Mouse (Mus musculus) kidney, adult 2 months (tissue): Measurements from ENCODE around the gene Satb1.

Source experiments
- CTCF ChIP-seq: fragments of 200-500 bp; conservative IDR thresholded peaks from 2 replicates; pipeline ENCODE4 v1.5.1; 2011; ENCODE audit warnings: low read depth, mild to moderate bottlenecking, control low read depth, low read length, moderate library complexity, mixed read lengths; ENCODE audit not compliant: insufficient read depth, insufficient read length
- POLR2A ChIP-seq: fragments of 200-500 bp; IDR thresholded peaks from one replicate; pipeline ENCODE4 v1.6.1; 2011; ENCODE audit warnings: low read depth, low read length, control low read depth

DNA sequence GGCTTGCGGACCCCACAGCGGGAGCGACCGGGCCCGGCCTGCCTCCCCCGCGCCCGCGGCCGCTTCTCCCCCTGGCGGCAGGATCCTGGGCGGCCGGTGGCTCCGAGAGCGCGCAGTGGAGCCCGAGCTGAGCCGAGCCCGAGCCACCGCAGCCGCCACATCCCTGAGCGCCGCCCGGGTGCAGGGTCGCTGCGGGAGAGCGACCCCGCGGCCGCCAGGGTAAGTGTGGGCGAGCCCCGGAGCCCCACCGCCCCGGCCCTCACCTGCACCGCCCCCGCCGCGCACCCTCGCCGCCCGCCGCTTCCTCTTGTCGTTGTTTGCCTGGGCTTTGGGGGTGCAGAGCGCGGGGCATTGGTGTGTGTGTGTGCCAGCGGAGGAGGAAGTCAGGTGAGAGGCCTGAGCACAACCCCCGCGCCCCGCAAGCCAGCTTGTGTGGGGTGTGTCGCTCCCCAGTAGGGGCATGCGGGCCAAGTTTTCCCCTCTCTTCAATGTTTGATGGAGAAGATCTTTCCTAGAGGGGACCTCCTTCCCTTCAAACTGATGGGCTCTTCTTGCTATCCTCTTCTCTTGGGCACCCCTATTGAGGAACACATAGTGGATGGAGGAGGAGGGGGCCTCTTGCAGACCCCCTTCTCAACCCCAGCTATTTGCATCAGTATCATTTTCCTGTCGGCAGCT is at the start of gene Satb1:
- 0 out of 2 replicates have a peak, but pooled peaks have one; percentile 13 for TF ChIP-seq CTCF
- TF ChIP-seq POLR2A: no peak
